Comparison of ENCODE assay signal across 9 mouse cellular contexts in genomic region chrX:102060891-102061290, GRCm38 (mm10). TPM values are rescaled to one million over a fixed set of nuclear protein-coding genes. Genes with fewer than 3 reads are reported as not detected.
DNase-seq lines count a peak whose midpoint lies in the region; ATAC-seq lines count a peak whose summit lies in the region.
"Had no signal": no experiment of that assay in that cellular context is flagged by ENCODE, and none has a peak within 500 bp of the region (broad histone marks: within the 10 kb centered on the region; RNA-seq: fewer than 3 reads in every experiment).

No protein-coding gene starts in this region.

- no peak overlapping the region for H3K4me2 ChIP-seq in midbrain, embryonic 14.5 days (ENCODE audit: low read length)
- H3K4me2 ChIP-seq in midbrain, embryonic 16.5 days (ENCODE audit: low read length): no peak overlapping the region
- H3K4me2 ChIP-seq in heart, embryonic 15.5 days: no peak overlapping the region
- H3K4me2 ChIP-seq: neural tube, embryonic 13.5 days had no signal

- no peaks in the 10 kb centered on the region for H3K27me3 ChIP-seq in midbrain, embryonic 14.5 days (ENCODE audit: control insufficient read depth, insufficient read depth, low read length)
- H3K27me3 ChIP-seq in midbrain, embryonic 16.5 days (ENCODE audit: control insufficient read depth, insufficient read depth, low read depth, low read length): no peaks in the 10 kb centered on the region
- no peaks in the 10 kb centered on the region for H3K27me3 ChIP-seq in heart, embryonic 15.5 days
- peaks cover 85% of the 10 kb centered on the region for H3K27me3 ChIP-seq in midbrain, embryonic 10.5 days (ENCODE audit: low read depth, poor library complexity, severe bottlenecking)

- ATAC-seq in midbrain, embryonic 14.5 days (ENCODE audit: low FRiP score, low TSS enrichment): no peak
- no peak for ATAC-seq in midbrain, embryonic 16.5 days
- no peak for ATAC-seq in heart, embryonic 15.5 days (replicated peaks; ENCODE audit: insufficient number of reproducible peaks, insufficient read depth, low FRiP score, low read depth)

- WGBS in midbrain, embryonic 14.5 days: 41% methylated on average over 2 of the region's 2 CpGs
- WGBS in midbrain, embryonic 16.5 days: 40% methylated on average over 2 of the region's 2 CpGs
- WGBS in heart, embryonic 15.5 days: 34% methylated on average over 2 of the region's 2 CpGs
- WGBS in midbrain, embryonic 10.5 days: 51% methylated on average over 2 of the region's 2 CpGs

- no peak overlapping the region for H3K4me3 ChIP-seq in midbrain, embryonic 14.5 days (replicated peaks; ENCODE audit: low read depth, low read length)
- no peak overlapping the region for H3K4me3 ChIP-seq in midbrain, embryonic 16.5 days (ENCODE audit: low read depth, low read length)
- H3K4me3 ChIP-seq in heart, embryonic 15.5 days: no peak overlapping the region
- no peak overlapping the region for H3K4me3 ChIP-seq in midbrain, embryonic 10.5 days
- H3K4me3 ChIP-seq: neural tube, embryonic 13.5 days had no signal

- H3K36me3 ChIP-seq in midbrain, embryonic 14.5 days (ENCODE audit: control insufficient read depth, insufficient read depth, low read length): no peaks in the 10 kb centered on the region
- H3K36me3 ChIP-seq in midbrain, embryonic 16.5 days (ENCODE audit: control insufficient read depth, insufficient read depth, low read length): no peaks in the 10 kb centered on the region
- H3K36me3 ChIP-seq in heart, embryonic 15.5 days: no peaks in the 10 kb centered on the region
- H3K36me3 ChIP-seq in midbrain, embryonic 10.5 days: no peaks in the 10 kb centered on the region
- H3K36me3 ChIP-seq: neural tube, embryonic 13.5 days had no signal

- no peak overlapping the region for H3K9ac ChIP-seq in midbrain, embryonic 14.5 days (replicated peaks; ENCODE audit: low read length)
- no peak overlapping the region for H3K9ac ChIP-seq in midbrain, embryonic 16.5 days (ENCODE audit: low read depth, low read length)
- no peak overlapping the region for H3K9ac ChIP-seq in heart, embryonic 15.5 days
- H3K9ac ChIP-seq: neural tube, embryonic 13.5 days had no signal

- peak; percentile 23 for DNase-seq in midbrain, embryonic 14.5 days
- peak; percentile 49 to 56 for DNase-seq in cerebellum, adult 18-20 months
- DNase-seq in lung, postnatal 4 days: peak; percentile 66 to 78
- DNase-seq in layer of hippocampus, adult 11-12 months (ENCODE audit: low spot score): no peak
- DNase-seq in midbrain, embryonic 10.5 days (ENCODE audit: low spot score): no peak
- DNase-seq in left cerebral cortex, adult 8-10 months (ENCODE audit: low spot score in 2 of 2): no peak

- H3K9me3 ChIP-seq in midbrain, embryonic 14.5 days (ENCODE audit: control insufficient read depth, low read length): no peaks in the 10 kb centered on the region
- H3K9me3 ChIP-seq in midbrain, embryonic 16.5 days (replicated peaks; ENCODE audit: control insufficient read depth, low read length, poor library complexity, severe bottlenecking): no peaks in the 10 kb centered on the region
- no peaks in the 10 kb centered on the region for H3K9me3 ChIP-seq in heart, embryonic 15.5 days (replicated peaks)
- no peaks in the 10 kb centered on the region for H3K9me3 ChIP-seq in midbrain, embryonic 10.5 days (replicated peaks)
- H3K9me3 ChIP-seq: neural tube, embryonic 13.5 days had no signal

- no peak overlapping the region for H3K27ac ChIP-seq in midbrain, embryonic 14.5 days (replicated peaks; ENCODE audit: low read depth, low read length)
- no peak overlapping the region for H3K27ac ChIP-seq in midbrain, embryonic 16.5 days (ENCODE audit: low read length)
- peak overlapping the region; percentile 24; the same call in 1 of the 2 replicates for H3K27ac ChIP-seq in heart, embryonic 15.5 days
- H3K27ac ChIP-seq in midbrain, embryonic 10.5 days (replicated peaks): no peak overlapping the region
- H3K27ac ChIP-seq: neural tube, embryonic 13.5 days had no signal

- H3K4me1 ChIP-seq in midbrain, embryonic 14.5 days (ENCODE audit: control insufficient read depth, insufficient read depth, low read length): 0 out of 2 replicates have a peak, but pooled peaks cover 3% of the 10 kb centered on the region
- peaks cover 6% of the 10 kb centered on the region; the same call in 1 of the 2 replicates for H3K4me1 ChIP-seq in midbrain, embryonic 16.5 days (ENCODE audit: control insufficient read depth, insufficient read depth, low read length)
- peaks cover 11% of the 10 kb centered on the region for H3K4me1 ChIP-seq in heart, embryonic 15.5 days (replicated peaks)
- H3K4me1 ChIP-seq in midbrain, embryonic 10.5 days: peaks cover 24% of the 10 kb centered on the region

RNA-seq across cellular contexts. Expression of gene Rtl5, which starts 10.2 kb away (rescaled TPM):
- polyA plus RNA-seq in midbrain, embryonic 14.5 days (2014; fragmentation: Nextera tagmentation; extraction: Ambion mirVana): 4.9 and 8.1 TPM in 2 replicates
- polyA plus RNA-seq in midbrain, embryonic 16.5 days (2015; fragmentation: Nextera tagmentation; extraction: Ambion mirVana): 9.7 and 13.5 TPM in 2 replicates
- 1.2 and 1.3 TPM in 2 replicates for polyA plus RNA-seq in heart, embryonic 15.5 days (2015; fragmentation: Nextera tagmentation; extraction: Ambion mirVana)
- 4.0 and 4.8 TPM in 2 replicates for polyA plus RNA-seq in midbrain, embryonic 10.5 days (2016; fragmentation: Nextera tagmentation; extraction: Ambion mirVana)
- total RNA-seq in left cerebral cortex, adult 8-10 months (2022): 10 to 100 TPM; 19.2 to 26.1 (median 23.6) TPM

RNA-seq across cellular contexts. Expression of gene Pin4, which starts 58.4 kb away (rescaled TPM):
- 60.6 and 76.6 TPM in 2 replicates for polyA plus RNA-seq in midbrain, embryonic 14.5 days (2014; fragmentation: Nextera tagmentation; extraction: Ambion mirVana)
- 44.8 and 55.2 TPM in 2 replicates for polyA plus RNA-seq in midbrain, embryonic 16.5 days (2015; fragmentation: Nextera tagmentation; extraction: Ambion mirVana)
- 33.8 and 51.0 TPM in 2 replicates for polyA plus RNA-seq in heart, embryonic 15.5 days (2015; fragmentation: Nextera tagmentation; extraction: Ambion mirVana)
- polyA plus RNA-seq in midbrain, embryonic 10.5 days (2016; fragmentation: Nextera tagmentation; extraction: Ambion mirVana): 67.8 and 70.2 TPM in 2 replicates
- total RNA-seq in left cerebral cortex, adult 8-10 months (2022): 10 to 100 TPM; 10.8 to 34.9 (median 21.6) TPM

Comparison
In these comparisons a context has a peak if more than half of its experiments do, and no peak if none do; other contexts are left out.
1. DNase-seq: peak in midbrain, embryonic 14.5 days (single experiment), cerebellum, adult 18-20 months (2 of 2) and lung, postnatal 4 days (2 of 2); none in layer of hippocampus, adult 11-12 months (single experiment), midbrain, embryonic 10.5 days (single experiment) and left cerebral cortex, adult 8-10 months (0 of 2).